Mouse (Mus musculus) small intestine, adult 2 months (tissue): Measurements from ENCODE around the gene Eps8l3.

Experiments used
- CTCF ChIP-seq: fragments of 200-500 bp; IDR thresholded peaks from 2 replicates; pipeline ENCODE4 v1.5.1; 2012; ENCODE audit warnings: low read depth, mild to moderate bottlenecking, control low read depth, inconsistent platforms, low read length, moderate library complexity, mixed read lengths; ENCODE audit not compliant: insufficient replicate concordance, insufficient read length; ENCODE audit errors: extremely low read depth
- POLR2A ChIP-seq: fragments of 200-500 bp; IDR thresholded peaks from 2 replicates; pipeline ENCODE4 v1.6.1; 2012; ENCODE audit warnings: low read depth, mild to moderate bottlenecking, control low read depth, inconsistent platforms, low read length, moderate library complexity

DNA sequence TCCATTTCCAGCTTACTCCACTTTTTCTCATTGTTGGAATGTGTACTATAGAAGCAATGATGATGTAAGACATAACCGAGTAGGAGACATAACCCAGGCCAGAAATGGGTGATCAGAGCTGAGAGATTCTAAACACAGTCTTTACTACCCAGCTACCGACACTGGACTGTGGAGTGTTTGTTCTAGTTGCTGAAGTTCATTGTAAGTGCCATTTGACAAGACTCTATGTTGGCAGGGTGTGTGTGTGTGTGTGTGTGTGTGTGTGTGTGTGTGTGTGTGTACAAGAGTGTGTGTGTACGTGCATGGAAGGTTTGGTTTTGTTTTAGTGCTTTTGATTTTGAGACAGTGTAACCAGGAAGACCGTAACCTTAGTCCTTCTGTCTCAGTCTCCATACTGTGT, 52.7 kb downstream of the Eps8l3 start:
- TF ChIP-seq CTCF (no peak), POLR2A (no peak)
